Mouse (Mus musculus): ENCODE data around the gene Olfr1386.
"Not testable (repeated sequence)": the region's sequence is repeated elsewhere in the genome, so short reads cannot be mapped to it uniquely, and the experiment has no call there.

Olfr1386 gene

GRCm38 (mm10) chr11:49464746-49465145, at the start of gene Olfr1386:
TSS of gene Olfr1386 (plus strand) at chr11:49465046.
- not testable (repeated sequence) for DNase-seq

- no peak for DNase-seq
Measured at GRCm38 (mm10) chr11:49422767-49423166, 42.1 kb upstream of the Olfr1386 start, which contains the start of gene Olfr1389. TSS of gene Olfr1389 (plus strand) at chr11:49423067.

- no peak for DNase-seq
Measured at GRCm38 (mm10) chr11:49425257-49425927, 39.5 kb upstream of the Olfr1386 start.

- DNase-seq = no peak
Measured at GRCm38 (mm10) chr11:49429641-49430040, 35.2 kb upstream of the Olfr1386 start.

- DNase-seq = no peak
Measured at GRCm38 (mm10) chr11:49436411-49436810, 28.4 kb upstream of the Olfr1386 start, which contains the start of gene Olfr1388. TSS of gene Olfr1388 (plus strand) at chr11:49436624.

- no peak for DNase-seq
Measured at GRCm38 (mm10) chr11:49455043-49455442, 9.8 kb upstream of the Olfr1386 start, which contains the start of gene Olfr1387. TSS of gene Olfr1387 (plus strand) at chr11:49455343.

- DNase-seq = no peak
Measured at GRCm38 (mm10) chr11:49485973-49486372, 21.1 kb downstream of the Olfr1386 start.

- DNase-seq = not testable (repeated sequence)
Measured at GRCm38 (mm10) chr11:49488770-49489169, 23.9 kb downstream of the Olfr1386 start, which contains the start of gene Olfr1385. TSS of gene Olfr1385 (plus strand) at chr11:49489070.

GRCm38 (mm10) chr11:49518086-49518485, 53.2 kb downstream of the Olfr1386 start:
- no peak for DNase-seq

- no peak for DNase-seq
Measured at GRCm38 (mm10) chr11:49519348-49519747, 54.5 kb downstream of the Olfr1386 start, which contains the start of gene Olfr1383. TSS of gene Olfr1383 (plus strand) at chr11:49519648.

Measured in lung, postnatal 4 days (tissue).